Mouse (Mus musculus) spleen, postnatal 14 days (tissue): ENCODE data around the gene Mpnd.
A peak's percentile ranks its signal among the peaks of the same experiment; 100 is the strongest.
"Not testable (repeated sequence)": the region's sequence is repeated elsewhere in the genome, so short reads cannot be mapped to it uniquely, and the experiment has no call there.

Experiments used
- DNase-seq, 2 experiments: peaks; one replicate each; pipeline ENCODE4 v3.0.0; 2021 to 2022; ENCODE audit warnings: low spot score in 2 of 2

Gene Mpnd

DNA sequence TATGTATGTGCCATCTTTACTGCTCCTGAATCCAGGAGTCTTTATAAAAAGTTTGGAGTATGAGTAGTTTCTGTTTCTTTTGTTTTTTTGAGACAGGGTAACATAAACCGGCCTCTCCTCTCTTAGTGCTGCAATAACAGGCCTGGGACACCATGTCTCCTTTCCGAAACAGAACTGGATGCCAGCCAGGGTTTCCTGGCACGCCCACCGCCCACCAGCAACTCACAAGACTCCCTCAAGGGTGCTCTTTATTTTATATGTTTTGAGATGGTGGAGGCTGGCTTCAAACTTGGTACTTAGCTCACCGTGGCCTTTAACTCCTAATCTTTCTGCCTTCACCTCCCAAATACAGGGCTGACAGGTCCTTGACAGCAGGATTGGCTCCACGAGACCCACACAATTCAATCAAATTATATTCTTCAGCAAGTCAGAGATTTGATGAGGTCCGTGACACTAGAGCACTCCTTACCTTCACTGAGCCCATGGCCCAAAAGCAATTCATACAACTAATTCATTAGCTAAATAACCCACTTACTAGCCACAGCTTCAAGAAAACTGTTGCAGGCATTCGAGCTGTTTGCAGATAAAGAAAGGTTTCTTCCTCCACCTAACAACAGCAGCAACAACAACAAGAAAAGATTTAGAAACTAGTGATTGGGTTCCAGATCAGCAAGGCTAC, 33.2 kb downstream of the Mpnd start:
- no peak for DNase-seq

DNA sequence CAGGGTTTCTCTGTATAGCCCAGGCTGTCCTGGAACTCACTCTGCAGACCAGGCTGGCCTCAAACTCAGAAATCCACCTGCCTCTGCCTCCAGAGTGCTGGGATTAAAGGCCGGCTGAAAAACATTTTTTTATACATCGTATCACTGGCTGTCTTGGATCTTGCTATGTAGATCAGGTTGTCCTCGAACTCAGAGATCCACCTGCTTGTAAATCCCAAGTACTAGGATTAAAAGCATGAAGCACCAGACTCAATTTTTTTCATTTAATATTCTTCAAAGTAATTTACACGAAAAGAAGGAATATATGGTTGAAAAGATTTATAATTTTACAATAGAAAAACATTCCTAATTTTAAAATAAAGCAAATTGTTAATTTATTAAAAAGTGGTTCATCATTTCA, 33.8 kb downstream of the Mpnd start:
- no peak for DNase-seq

DNA sequence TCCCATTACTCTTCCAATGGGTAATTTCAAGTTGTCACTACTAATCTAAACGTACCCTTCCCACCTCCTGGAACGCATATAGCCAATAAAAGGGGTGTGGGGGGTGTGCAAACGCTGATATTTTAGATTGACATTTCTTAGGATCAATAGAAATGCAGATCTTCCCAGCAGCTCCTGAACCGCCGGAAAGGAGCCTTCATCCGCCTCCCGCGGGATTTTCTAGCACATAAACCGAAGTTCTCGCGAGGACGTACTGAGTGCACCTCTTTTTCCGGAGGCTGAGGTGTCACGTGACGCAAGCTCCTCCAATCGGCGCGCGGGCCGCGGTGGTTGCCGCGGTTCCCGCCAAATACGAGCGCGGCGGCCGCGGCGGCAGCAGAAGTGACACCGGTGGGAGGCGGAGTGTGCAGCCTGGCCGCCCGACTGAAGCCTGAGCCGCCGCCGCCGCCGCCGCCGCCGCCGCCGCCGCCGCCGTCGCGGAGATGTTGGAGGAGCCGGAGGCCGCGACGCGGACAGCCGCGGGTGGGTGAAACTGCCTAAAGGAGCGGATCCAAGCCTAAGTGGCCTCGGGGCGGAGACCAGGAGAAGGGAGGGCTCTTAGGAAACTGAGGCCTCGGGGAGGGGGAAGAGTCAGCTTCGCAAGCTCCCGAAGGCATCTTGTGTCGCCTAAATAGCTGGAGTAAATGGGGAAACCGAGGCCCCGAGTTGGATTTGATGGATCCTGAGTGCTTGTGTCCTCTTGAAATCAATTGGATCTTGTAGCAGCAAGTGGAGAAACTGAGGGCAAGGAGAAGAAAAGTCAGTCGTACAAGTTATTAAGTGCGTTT, 34.7 kb downstream of the Mpnd start, which contains the start of gene Chaf1a:
Gene Chaf1a (plus strand): TSS at position 410 of the 827 bp plus-strand sequence.
- peak; percentile 92 to 94 for DNase-seq

DNA sequence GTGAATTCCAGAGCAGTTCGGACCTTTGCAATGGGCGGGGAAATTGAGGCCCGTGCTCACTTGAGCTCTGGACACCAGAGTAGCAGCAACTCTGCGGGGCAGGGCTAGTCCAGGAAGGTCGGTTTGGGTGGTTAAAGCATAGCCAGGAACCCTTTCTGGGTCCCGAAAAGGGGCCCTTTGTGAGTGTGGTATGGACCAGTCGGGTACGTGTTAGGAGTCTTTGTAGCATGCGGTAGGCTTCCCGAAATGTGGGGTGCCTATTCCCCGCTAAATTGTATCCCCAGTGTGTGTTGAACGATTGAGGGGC, 35.3 kb downstream of the Mpnd start:
- no peak for DNase-seq

DNA sequence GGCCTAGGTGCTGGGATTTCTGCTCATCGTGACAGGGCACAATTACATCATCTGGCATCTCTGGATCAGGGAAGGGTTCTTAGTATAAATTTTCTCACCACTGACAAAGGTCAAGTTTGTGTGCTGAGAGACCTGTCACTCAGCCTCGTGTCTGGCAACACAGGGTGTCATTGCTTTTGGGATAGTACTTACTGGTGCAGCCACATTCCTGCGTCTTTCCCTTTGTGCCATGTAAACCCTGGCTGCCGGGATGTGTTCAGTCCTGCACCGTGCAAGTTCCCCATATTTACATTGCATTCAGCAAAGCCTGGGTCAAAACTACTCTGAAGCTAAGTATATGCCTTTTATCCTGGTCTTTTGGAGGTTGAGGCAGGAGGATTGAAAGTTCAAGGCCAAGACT, 45.9 kb downstream of the Mpnd start:
- no peak for DNase-seq

DNA sequence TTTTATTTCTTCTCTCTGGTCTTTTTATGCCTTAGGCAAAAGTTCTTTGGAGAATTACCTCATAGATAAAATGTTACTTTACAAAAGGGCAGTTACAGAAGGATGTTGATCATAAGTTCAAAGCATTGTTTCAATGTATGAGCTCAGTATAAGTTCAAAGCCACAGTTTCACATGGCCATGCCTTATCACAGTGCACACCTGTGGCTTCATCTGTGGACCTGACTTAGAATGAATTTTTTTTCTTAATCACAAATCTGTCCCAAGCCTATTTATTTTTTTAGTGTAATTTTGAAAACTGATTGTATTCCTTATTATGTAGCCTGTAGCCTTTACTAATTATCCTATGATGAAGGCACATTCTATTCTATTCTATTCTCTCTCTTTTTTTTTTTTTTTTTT, 49.4 kb downstream of the Mpnd start:
- DNase-seq = no peak

DNA sequence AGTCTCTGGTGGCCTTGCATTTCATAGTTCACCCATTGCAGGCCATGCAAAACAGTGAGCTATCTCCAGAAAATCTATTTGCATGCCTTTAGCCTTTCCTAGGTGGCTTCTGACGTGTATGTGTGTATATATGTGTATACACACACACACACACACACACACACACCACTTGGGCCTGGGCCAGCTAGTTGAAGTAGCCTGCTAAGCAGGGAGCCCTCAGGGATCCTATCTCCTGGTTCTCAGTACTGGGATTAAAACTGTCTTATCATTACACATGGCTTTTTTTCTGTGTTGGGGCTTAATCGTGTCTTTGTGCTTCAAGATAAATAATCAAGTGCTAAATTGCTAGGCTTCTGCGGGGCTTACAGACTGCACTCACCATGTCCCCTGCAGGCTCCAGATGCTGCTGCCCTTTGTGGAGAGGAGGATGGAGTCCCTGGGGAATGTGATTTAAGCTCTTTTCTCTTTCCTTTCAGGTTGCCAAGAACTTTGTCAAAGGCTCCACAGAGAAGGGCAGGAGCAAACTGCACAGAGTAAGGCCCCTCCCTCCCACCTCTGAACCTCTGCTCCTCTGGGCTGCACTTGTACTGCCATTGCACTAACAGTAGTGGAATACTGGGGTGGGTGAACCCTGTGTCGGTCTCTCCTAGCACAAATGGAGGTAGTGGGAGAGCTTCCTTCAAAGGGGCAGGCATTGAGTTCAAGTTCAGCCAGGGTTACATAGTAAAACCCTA, 50.6 kb downstream of the Mpnd start:
- DNase-seq = no peak

DNA sequence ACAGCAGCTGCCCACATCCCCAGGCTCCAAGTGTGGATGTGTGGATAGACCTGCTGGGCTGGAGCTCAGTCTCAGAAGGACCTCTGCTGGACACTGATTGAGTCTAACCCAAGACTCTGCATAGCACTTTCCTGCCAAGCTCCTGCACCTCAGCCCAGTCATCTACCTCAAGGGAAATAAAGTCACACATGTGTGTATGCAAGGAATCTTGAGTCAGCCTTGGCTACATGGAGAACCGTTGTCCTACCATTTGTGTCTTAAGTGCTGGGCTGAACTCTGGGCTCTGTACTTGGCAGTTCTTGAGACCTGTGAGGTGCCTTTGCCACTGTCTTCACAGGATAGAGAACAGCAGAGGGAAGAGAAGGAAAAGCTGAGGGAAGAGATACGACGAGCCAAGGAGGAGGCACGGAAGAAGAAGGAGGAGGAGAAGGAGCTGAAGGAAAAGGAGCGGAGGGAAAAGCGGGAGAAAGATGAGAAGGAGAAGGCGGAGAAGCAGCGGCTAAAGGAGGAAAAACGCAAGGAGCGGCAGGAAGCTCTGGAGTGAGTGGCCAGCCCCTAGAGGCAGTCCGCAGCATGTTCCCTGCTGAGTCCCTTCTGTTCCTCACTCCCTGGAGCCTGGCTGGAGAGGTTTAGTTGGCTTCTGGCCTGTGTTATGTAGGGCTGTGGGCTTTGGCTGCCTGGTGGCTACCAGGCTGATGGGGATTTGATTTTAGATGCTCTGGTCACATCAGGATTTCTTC, 52.0 kb downstream of the Mpnd start:
- DNase-seq = no peak

DNA sequence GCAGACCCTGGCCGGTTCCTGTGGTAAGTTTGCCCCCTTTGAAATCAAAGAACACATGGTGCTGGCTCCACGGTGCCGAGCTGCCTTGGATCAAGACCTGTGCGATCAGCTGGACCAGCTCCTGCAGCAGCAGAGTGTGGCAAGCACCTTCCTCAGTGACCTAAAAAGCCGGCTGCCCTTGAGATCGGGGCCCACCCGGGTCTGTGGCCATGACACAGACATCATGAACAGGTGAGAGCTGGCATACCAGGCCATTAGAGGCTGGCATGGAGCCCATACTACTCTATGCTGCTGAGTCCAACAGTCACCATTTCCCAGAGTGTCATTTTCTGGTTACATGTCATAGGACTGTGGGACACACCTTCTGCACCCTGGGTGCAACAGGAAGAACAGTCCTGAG, 56.6 kb downstream of the Mpnd start:
- no peak for DNase-seq

DNA sequence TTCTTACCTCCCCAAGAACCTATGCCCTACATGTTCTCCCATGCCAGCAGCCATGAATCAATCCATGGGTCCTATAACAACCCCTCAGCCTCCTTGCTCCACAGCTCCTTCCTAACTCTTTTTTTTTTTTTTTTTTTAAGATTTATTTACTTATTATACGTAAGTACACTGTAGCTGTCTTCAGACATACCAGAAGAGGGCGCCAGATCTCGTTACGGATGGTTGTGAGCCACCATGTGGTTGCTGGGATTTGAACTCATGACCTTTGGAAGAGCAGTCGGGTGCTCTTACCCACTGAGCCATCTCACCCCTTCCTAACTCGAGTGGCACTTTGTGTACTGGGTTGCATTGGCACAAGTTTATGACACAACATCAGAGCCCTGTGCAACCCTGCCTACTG, 60.2 kb downstream of the Mpnd start:
- DNase-seq = not testable (repeated sequence)
